Mouse (Mus musculus): ENCODE measurements around the gene Clec10a. TPM values are rescaled to one million over a fixed set of nuclear protein-coding genes. Genes with fewer than 3 reads are reported as not detected.

Clec10a gene
- polyA plus RNA-seq, 1 experiment from 2014 or later, result 0.72 TPM

- H3K27ac ChIP-seq (replicated peaks; ENCODE audit: low read depth, low read length), result no peak overlapping the region
- ATAC-seq (replicated peaks; ENCODE audit: insufficient number of reproducible peaks, low FRiP score, low TSS enrichment, low read depth) (no peak), DNase-seq (ENCODE audit: low spot score) (peak; percentile 24)
- H3K9me3 ChIP-seq (replicated peaks; ENCODE audit: control insufficient read depth, low read length), result no peaks in the 10 kb centered on the region
- 43% methylated on average over 3 of the region's 3 CpGs for WGBS
- H3K27me3 ChIP-seq (ENCODE audit: control insufficient read depth, insufficient read depth, low read length), result no peaks in the 10 kb centered on the region
- H3K4me3 ChIP-seq (ENCODE audit: low read depth, low read length), result no peak overlapping the region
- no peaks in the 10 kb centered on the region for H3K36me3 ChIP-seq (replicated peaks; ENCODE audit: control insufficient read depth, insufficient read depth, low read depth, low read length)
- H3K4me2 ChIP-seq (ENCODE audit: low read depth, low read length), result no peak overlapping the region
- H3K4me1 ChIP-seq (ENCODE audit: control insufficient read depth, insufficient read depth, low read length), result no peaks in the 10 kb centered on the region
- no peak overlapping the region for H3K9ac ChIP-seq (replicated peaks; ENCODE audit: low read length)
Measured at GRCm38 (mm10) chr11:70171847-70172246, 15.8 kb downstream of the Clec10a start.

DNA sequence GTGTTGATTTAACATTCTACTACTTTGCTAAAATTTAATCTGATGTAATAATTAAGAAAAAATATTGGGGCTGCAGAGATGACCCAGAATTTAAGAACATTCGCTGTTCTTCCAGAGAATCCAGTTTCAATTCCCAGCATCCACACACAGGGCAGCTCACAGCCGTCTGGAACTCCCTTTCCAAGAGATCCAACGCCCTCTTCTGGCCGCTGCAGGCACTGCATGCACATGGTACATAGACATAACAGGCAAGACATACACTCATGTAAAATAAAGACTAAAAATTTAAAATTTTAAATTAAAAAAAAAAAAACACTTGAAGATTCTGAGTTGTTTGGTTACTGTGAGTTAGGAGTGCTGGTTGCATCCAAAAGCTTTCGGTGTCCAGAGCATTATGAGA is 16.3 kb downstream of the Clec10a start:
- H3K9ac ChIP-seq (replicated peaks; ENCODE audit: low read length), result no peak overlapping the region
- no peaks in the 10 kb centered on the region for H3K36me3 ChIP-seq (replicated peaks; ENCODE audit: control insufficient read depth, insufficient read depth, low read depth, low read length)
- H3K4me3 ChIP-seq (ENCODE audit: low read depth, low read length), result no peak overlapping the region
- no peak overlapping the region for H3K27ac ChIP-seq (replicated peaks; ENCODE audit: low read depth, low read length)
- ATAC-seq (replicated peaks; ENCODE audit: insufficient number of reproducible peaks, low FRiP score, low TSS enrichment, low read depth), result no peak
- no peaks in the 10 kb centered on the region for H3K9me3 ChIP-seq (replicated peaks; ENCODE audit: control insufficient read depth, low read length)
- WGBS, result 51% methylated on average over 5 of the region's 5 CpGs
- no peak for DNase-seq (ENCODE audit: low spot score)
- no peaks in the 10 kb centered on the region for H3K4me1 ChIP-seq (ENCODE audit: control insufficient read depth, insufficient read depth, low read length)
- H3K4me2 ChIP-seq (ENCODE audit: low read depth, low read length), result no peak overlapping the region
- H3K27me3 ChIP-seq (ENCODE audit: control insufficient read depth, insufficient read depth, low read length), result no peaks in the 10 kb centered on the region

DNA sequence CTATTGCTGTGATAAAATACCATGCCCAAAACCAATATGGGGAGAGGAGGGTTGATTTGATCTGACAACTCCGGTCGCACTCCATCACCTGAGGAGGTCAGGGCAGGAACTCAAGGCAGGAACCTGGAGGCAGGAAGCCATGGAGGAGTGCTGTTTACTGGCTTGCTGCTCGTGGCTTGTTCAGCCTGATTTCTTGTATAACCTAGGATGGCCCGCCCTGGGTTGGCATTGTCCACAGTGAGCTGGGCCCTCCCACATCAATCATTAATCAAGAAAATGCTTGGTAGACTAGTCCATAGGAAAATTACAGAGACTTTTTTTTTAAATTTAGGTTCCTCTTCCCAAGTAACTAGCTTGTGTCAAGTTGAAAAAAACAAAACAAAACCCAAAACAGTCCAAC is 18.5 kb downstream of the Clec10a start:
- WGBS, result 88% methylated on average over 4 of the region's 4 CpGs
- Histone ChIP-seq H3K4me1 (ENCODE audit: control insufficient read depth, insufficient read depth, low read length) (no peaks in the 10 kb centered on the region), H3K4me3 (ENCODE audit: low read depth, low read length) (no peak overlapping the region), H3K4me2 (ENCODE audit: low read depth, low read length) (no peak overlapping the region), H3K27me3 (ENCODE audit: control insufficient read depth, insufficient read depth, low read length) (no peaks in the 10 kb centered on the region), H3K9me3 (replicated peaks; ENCODE audit: control insufficient read depth, low read length) (no peaks in the 10 kb centered on the region), H3K27ac (replicated peaks; ENCODE audit: low read depth, low read length) (no peak overlapping the region), H3K36me3 (replicated peaks; ENCODE audit: control insufficient read depth, insufficient read depth, low read depth, low read length) (no peaks in the 10 kb centered on the region), H3K9ac (replicated peaks; ENCODE audit: low read length) (no peak overlapping the region)
- DNase-seq (ENCODE audit: low spot score) (no peak), ATAC-seq (replicated peaks; ENCODE audit: insufficient number of reproducible peaks, low FRiP score, low TSS enrichment, low read depth) (no peak)

DNA sequence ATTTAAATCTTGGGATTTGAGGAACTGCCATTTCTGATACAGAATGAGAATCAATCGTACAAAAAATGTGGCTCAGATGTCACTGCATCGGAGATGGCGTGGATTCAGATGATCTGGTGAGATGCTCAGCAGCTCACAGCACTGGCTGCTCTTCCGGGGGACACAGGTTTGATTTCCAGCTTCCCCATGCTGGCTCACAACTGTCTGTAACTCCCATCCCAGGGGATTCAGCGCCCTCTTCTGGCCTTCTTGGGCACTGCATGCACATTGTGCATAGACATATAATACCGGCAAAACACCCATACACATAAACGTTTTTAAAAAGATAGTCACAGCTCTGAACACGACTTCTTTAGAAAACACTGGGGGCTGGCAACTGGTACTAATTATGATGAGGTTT is 21.6 kb downstream of the Clec10a start:
- Histone ChIP-seq H3K9ac (replicated peaks; ENCODE audit: low read length) (no peak overlapping the region), H3K4me1 (ENCODE audit: control insufficient read depth, insufficient read depth, low read length) (no peaks in the 10 kb centered on the region), H3K9me3 (replicated peaks; ENCODE audit: control insufficient read depth, low read length) (no peaks in the 10 kb centered on the region), H3K27me3 (ENCODE audit: control insufficient read depth, insufficient read depth, low read length) (no peaks in the 10 kb centered on the region), H3K27ac (replicated peaks; ENCODE audit: low read depth, low read length) (no peak overlapping the region), H3K4me3 (ENCODE audit: low read depth, low read length) (no peak overlapping the region), H3K36me3 (replicated peaks; ENCODE audit: control insufficient read depth, insufficient read depth, low read depth, low read length) (no peaks in the 10 kb centered on the region), H3K4me2 (ENCODE audit: low read depth, low read length) (no peak overlapping the region)
- WGBS, result 74% methylated on average over 8 of the region's 8 CpGs
- DNase-seq (ENCODE audit: low spot score) (no peak), ATAC-seq (replicated peaks; ENCODE audit: insufficient number of reproducible peaks, low FRiP score, low TSS enrichment, low read depth) (no peak)

GRCm38 (mm10) chr11:70178311-70178710 is 22.3 kb downstream of the Clec10a start:
- Histone ChIP-seq H3K4me1 (ENCODE audit: control insufficient read depth, insufficient read depth, low read length) (no peaks in the 10 kb centered on the region), H3K36me3 (replicated peaks; ENCODE audit: control insufficient read depth, insufficient read depth, low read depth, low read length) (no peaks in the 10 kb centered on the region), H3K9me3 (replicated peaks; ENCODE audit: control insufficient read depth, low read length) (no peaks in the 10 kb centered on the region), H3K4me2 (ENCODE audit: low read depth, low read length) (no peak overlapping the region), H3K9ac (replicated peaks; ENCODE audit: low read length) (no peak overlapping the region), H3K27me3 (ENCODE audit: control insufficient read depth, insufficient read depth, low read length) (no peaks in the 10 kb centered on the region), H3K4me3 (ENCODE audit: low read depth, low read length) (no peak overlapping the region), H3K27ac (replicated peaks; ENCODE audit: low read depth, low read length) (no peak overlapping the region)
- 88% methylated on average over 11 of the region's 11 CpGs for WGBS
- no peak for DNase-seq (ENCODE audit: low spot score)
- no peak for ATAC-seq (replicated peaks; ENCODE audit: insufficient number of reproducible peaks, low FRiP score, low TSS enrichment, low read depth)

- no peaks in the 10 kb centered on the region for H3K36me3 ChIP-seq (replicated peaks; ENCODE audit: control insufficient read depth, insufficient read depth, low read depth, low read length)
Measured at GRCm38 (mm10) chr11:70178756-70179155, 22.8 kb downstream of the Clec10a start.

DNA sequence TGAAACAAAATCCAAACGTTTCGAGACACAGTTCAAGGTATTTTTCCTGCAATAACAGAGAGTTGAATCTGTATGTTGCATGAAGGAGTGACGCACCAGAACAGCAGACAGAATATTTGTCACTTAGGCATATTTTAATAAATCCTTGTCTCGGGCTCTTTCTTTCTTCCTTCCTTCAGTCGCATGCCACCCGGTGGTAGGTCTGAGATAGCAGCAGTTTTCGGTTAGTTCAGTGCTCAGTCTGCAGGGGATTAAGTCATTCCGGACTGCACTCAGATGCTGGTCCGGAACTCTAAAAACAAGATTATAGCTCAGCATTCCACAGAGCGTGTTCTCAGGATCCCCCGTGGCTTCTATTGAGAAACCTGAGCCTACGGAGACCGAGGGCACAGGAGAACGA is 23.4 kb downstream of the Clec10a start:
- H3K36me3 ChIP-seq (replicated peaks; ENCODE audit: control insufficient read depth, insufficient read depth, low read depth, low read length), result no peaks in the 10 kb centered on the region
- H3K27ac ChIP-seq (replicated peaks; ENCODE audit: low read depth, low read length), result no peak overlapping the region
- no peak overlapping the region for H3K4me3 ChIP-seq (ENCODE audit: low read depth, low read length)
- no peaks in the 10 kb centered on the region for H3K4me1 ChIP-seq (ENCODE audit: control insufficient read depth, insufficient read depth, low read length)
- H3K4me2 ChIP-seq (ENCODE audit: low read depth, low read length), result no peak overlapping the region
- no peak overlapping the region for H3K9ac ChIP-seq (replicated peaks; ENCODE audit: low read length)
- 35% methylated on average over 14 of the region's 14 CpGs for WGBS
- no peaks in the 10 kb centered on the region for H3K9me3 ChIP-seq (replicated peaks; ENCODE audit: control insufficient read depth, low read length)
- H3K27me3 ChIP-seq (ENCODE audit: control insufficient read depth, insufficient read depth, low read length), result no peaks in the 10 kb centered on the region
- DNase-seq (ENCODE audit: low spot score) (peak; percentile 73), ATAC-seq (replicated peaks; ENCODE audit: insufficient number of reproducible peaks, low FRiP score, low TSS enrichment, low read depth) (no peak)

More at GRCm38 (mm10) chr11:70178756-70179155, 22.8 kb downstream of the Clec10a start:
- ATAC-seq (replicated peaks; ENCODE audit: insufficient number of reproducible peaks, low FRiP score, low TSS enrichment, low read depth) (no peak), DNase-seq (ENCODE audit: low spot score) (no peak)
- H3K4me3 ChIP-seq (ENCODE audit: low read depth, low read length), result no peak overlapping the region
- 79% methylated on average over 11 of the region's 11 CpGs for WGBS
- H3K4me2 ChIP-seq (ENCODE audit: low read depth, low read length), result no peak overlapping the region
- no peaks in the 10 kb centered on the region for H3K4me1 ChIP-seq (ENCODE audit: control insufficient read depth, insufficient read depth, low read length)
- no peak overlapping the region for H3K27ac ChIP-seq (replicated peaks; ENCODE audit: low read depth, low read length)
- H3K9me3 ChIP-seq (replicated peaks; ENCODE audit: control insufficient read depth, low read length), result no peaks in the 10 kb centered on the region
- H3K27me3 ChIP-seq (ENCODE audit: control insufficient read depth, insufficient read depth, low read length), result no peaks in the 10 kb centered on the region
- H3K9ac ChIP-seq (replicated peaks; ENCODE audit: low read length), result no peak overlapping the region

GRCm38 (mm10) chr11:70180496-70180895 is 24.5 kb downstream of the Clec10a start:
- WGBS, result 92% methylated on average over 4 of the region's 4 CpGs
- H3K36me3 ChIP-seq (replicated peaks; ENCODE audit: control insufficient read depth, insufficient read depth, low read depth, low read length), result no peaks in the 10 kb centered on the region
- no peaks in the 10 kb centered on the region for H3K4me1 ChIP-seq (ENCODE audit: control insufficient read depth, insufficient read depth, low read length)
- no peak overlapping the region for H3K27ac ChIP-seq (replicated peaks; ENCODE audit: low read depth, low read length)
- no peak overlapping the region for H3K9ac ChIP-seq (replicated peaks; ENCODE audit: low read length)
- H3K9me3 ChIP-seq (replicated peaks; ENCODE audit: control insufficient read depth, low read length), result no peaks in the 10 kb centered on the region
- no peak for ATAC-seq (replicated peaks; ENCODE audit: insufficient number of reproducible peaks, low FRiP score, low TSS enrichment, low read depth)
- no peaks in the 10 kb centered on the region for H3K27me3 ChIP-seq (ENCODE audit: control insufficient read depth, insufficient read depth, low read length)
- no peak overlapping the region for H3K4me3 ChIP-seq (ENCODE audit: low read depth, low read length)
- DNase-seq (ENCODE audit: low spot score), result no peak
- H3K4me2 ChIP-seq (ENCODE audit: low read depth, low read length), result no peak overlapping the region
